Mouse (Mus musculus): ENCODE results near the gene Frat2. TPM values are rescaled to one million over a fixed set of nuclear protein-coding genes. Genes with fewer than 3 reads are reported as not detected.

Gene Frat2
- polyA plus RNA-seq, 1 experiment from 2014 or later, result 4.5 TPM

- Histone ChIP-seq H3K4me3 (replicated peaks) (peak overlapping the region; percentile 96), H3K9me3 (replicated peaks) (no peaks in the 10 kb centered on the region), H3K4me2 (peak overlapping the region; percentile 69), H3K27ac (replicated peaks) (peak overlapping the region; percentile 16; the same call in 1 of the 2 replicates), H3K4me1 (replicated peaks) (peaks cover 58% of the 10 kb centered on the region), H3K36me3 (replicated peaks) (peaks cover 6% of the 10 kb centered on the region; the same call in 1 of the 2 replicates), H3K27me3 (no peaks in the 10 kb centered on the region), H3K9ac (peak overlapping the region; percentile 97)
- no peak for ATAC-seq (ENCODE audit: insufficient read depth)
- 54% methylated on average over 6 of the region's 6 CpGs for WGBS (ENCODE audit: insufficient replicate concordance)
Measured at GRCm38 (mm10) chr19:41800451-41800850, 47.5 kb downstream of the Frat2 start.

GRCm38 (mm10) chr19:41797536-41797935, 50.4 kb downstream of the Frat2 start:
- Histone ChIP-seq H3K9me3 (replicated peaks) (no peaks in the 10 kb centered on the region), H3K4me3 (replicated peaks) (no peak overlapping the region), H3K4me2 (peak overlapping the region; percentile 15), H3K9ac (no peak overlapping the region), H3K4me1 (replicated peaks) (peaks cover 60% of the 10 kb centered on the region), H3K27ac (replicated peaks) (peak overlapping the region; percentile 48), H3K36me3 (replicated peaks) (peaks cover 6% of the 10 kb centered on the region; the same call in 1 of the 2 replicates), H3K27me3 (no peaks in the 10 kb centered on the region)
- WGBS (ENCODE audit: insufficient replicate concordance), result 67% methylated on average over 6 of the region's 6 CpGs
- ATAC-seq (ENCODE audit: insufficient read depth), result no peak

GRCm38 (mm10) chr19:41796789-41797327, 51.1 kb downstream of the Frat2 start:
- peak overlapping the region; percentile 14; the same call in 1 of the 2 replicates for H3K4me2 ChIP-seq
- no peak overlapping the region for H3K9ac ChIP-seq
- peaks cover 56% of the 10 kb centered on the region for H3K4me1 ChIP-seq (replicated peaks)
- H3K27ac ChIP-seq (replicated peaks), result peak overlapping the region; percentile 48
- ATAC-seq (ENCODE audit: insufficient read depth), result no peak
- H3K27me3 ChIP-seq, result no peaks in the 10 kb centered on the region
- H3K4me3 ChIP-seq (replicated peaks), result no peak overlapping the region
- peaks cover 10% of the 10 kb centered on the region for H3K36me3 ChIP-seq (replicated peaks)
- 56% methylated on average over 12 of the region's 12 CpGs for WGBS (ENCODE audit: insufficient replicate concordance)
- H3K9me3 ChIP-seq (replicated peaks), result no peaks in the 10 kb centered on the region

- peaks cover 16% of the 10 kb centered on the region for H3K36me3 ChIP-seq (replicated peaks)
- 67% methylated on average over 3 of the region's 3 CpGs for WGBS (ENCODE audit: insufficient replicate concordance)
- H3K27ac ChIP-seq (replicated peaks), result peak overlapping the region; percentile 48; the same call in 1 of the 2 replicates
- H3K9ac ChIP-seq, result no peak overlapping the region
- no peak overlapping the region for H3K4me3 ChIP-seq (replicated peaks)
- H3K9me3 ChIP-seq (replicated peaks), result no peaks in the 10 kb centered on the region
- no peak overlapping the region for H3K4me2 ChIP-seq
- ATAC-seq (ENCODE audit: insufficient read depth), result no peak
- peaks cover 56% of the 10 kb centered on the region for H3K4me1 ChIP-seq (replicated peaks)
- H3K27me3 ChIP-seq, result no peaks in the 10 kb centered on the region
Measured at GRCm38 (mm10) chr19:41796148-41796760, 51.7 kb downstream of the Frat2 start.

Other genes with a start within 250 kb of the Frat2 start
- 0.05 TPM in 2 replicates for gene Slit1, start 104.5 kb downstream of the Frat2 start, polyA plus RNA-seq (2015; fragmentation: Nextera tagmentation; extraction: Ambion mirVana)
- gene Arhgap19, start 46.1 kb downstream of the Frat2 start, polyA plus RNA-seq (2015; fragmentation: Nextera tagmentation; extraction: Ambion mirVana), result 26.6 and 29.4 TPM in 2 replicates
- 8.5 and 9.1 TPM in 2 replicates for gene Frat1, start 18.2 kb downstream of the Frat2 start, polyA plus RNA-seq (2015; fragmentation: Nextera tagmentation; extraction: Ambion mirVana)
- gene Rrp12, start 48.0 kb upstream of the Frat2 start, polyA plus RNA-seq (2015; fragmentation: Nextera tagmentation; extraction: Ambion mirVana), result 8.5 and 8.6 TPM in 2 replicates
- gene Pgam1, start 63.8 kb upstream of the Frat2 start, polyA plus RNA-seq (2015; fragmentation: Nextera tagmentation; extraction: Ambion mirVana), result 267 and 322 TPM in 2 replicates
- 29.2 and 31.4 TPM in 2 replicates for gene Exosc1, start 85.3 kb upstream of the Frat2 start, polyA plus RNA-seq (2015; fragmentation: Nextera tagmentation; extraction: Ambion mirVana)
- gene Zdhhc16, start 85.3 kb upstream of the Frat2 start, polyA plus RNA-seq (2015; fragmentation: Nextera tagmentation; extraction: Ambion mirVana), result 33.7 and 39.6 TPM in 2 replicates
- 10.1 and 10.3 TPM in 2 replicates for gene Mms19, start 133.0 kb upstream of the Frat2 start, polyA plus RNA-seq (2015; fragmentation: Nextera tagmentation; extraction: Ambion mirVana)
- 5.2 and 6.3 TPM in 2 replicates for gene Ubtd1, start 133.6 kb upstream of the Frat2 start, polyA plus RNA-seq (2015; fragmentation: Nextera tagmentation; extraction: Ambion mirVana)
- gene Ankrd2, start 187.9 kb upstream of the Frat2 start, polyA plus RNA-seq (2015; fragmentation: Nextera tagmentation; extraction: Ambion mirVana), result 0.17 and 0.21 TPM in 2 replicates
- 50.6 and 59.0 TPM in 2 replicates for gene Hoga1, start 197.5 kb upstream of the Frat2 start, polyA plus RNA-seq (2015; fragmentation: Nextera tagmentation; extraction: Ambion mirVana)
- gene 4933411K16Rik, start 204.1 kb upstream of the Frat2 start, polyA plus RNA-seq (2015; fragmentation: Nextera tagmentation; extraction: Ambion mirVana), result 0.22 and 0.26 TPM in 2 replicates
- 1.4 TPM in 2 replicates for gene Morn4, start 238.2 kb upstream of the Frat2 start, polyA plus RNA-seq (2015; fragmentation: Nextera tagmentation; extraction: Ambion mirVana)
- gene Pi4k2a, start 242.3 kb upstream of the Frat2 start, polyA plus RNA-seq (2015; fragmentation: Nextera tagmentation; extraction: Ambion mirVana), result 10.5 and 11.1 TPM in 2 replicates